Mouse (Mus musculus) hindbrain, embryonic 14.5 days (tissue): ENCODE data around the gene Napsa. TPM values are rescaled to one million over a fixed set of nuclear protein-coding genes. Genes with fewer than 3 reads are reported as not detected.
A peak's percentile ranks its signal among the peaks of the same experiment; 100 is the strongest.

ENCODE experiments used
- ATAC-seq: fragments of 200-750 bp; cut with Nextera tagmentation; 2 replicates; pipeline ENCODE4 v1.8.0; 2017; ENCODE audit warnings: moderate number of reproducible peaks, mild to moderate bottlenecking, moderate TSS enrichment, moderate library complexity; ENCODE audit not compliant: low FRiP score
- DNase-seq: peaks from one replicate; pipeline ENCODE4 v3.0.0-alpha.2; 2015; ENCODE audit warnings: low spot score
- H3K27ac ChIP-seq: fragments of 300-500 bp; sonication (generic); 2 replicates; pipeline ENCODE4 v1.5.1; 2014; ENCODE audit warnings: mild to moderate bottlenecking, moderate library complexity
- H3K27me3 ChIP-seq: fragments of 300-500 bp; sonication (generic); 2 replicates; pipeline ENCODE4 v1.6.1; 2014; ENCODE audit warnings: mild to moderate bottlenecking, low read length, mixed read lengths; ENCODE audit not compliant: control insufficient read depth, insufficient read depth
- H3K36me3 ChIP-seq: fragments of 300-500 bp; sonication (generic); replicated peaks from 2 replicates; pipeline ENCODE4 v1.6.1; 2014; ENCODE audit not compliant: control insufficient read depth, insufficient read depth
- H3K4me1 ChIP-seq: fragments of 300-500 bp; sonication (generic); replicated peaks from 2 replicates; pipeline ENCODE4 v1.6.1; 2014; ENCODE audit warnings: antibody characterized with exemption, low read length, mixed read lengths; ENCODE audit not compliant: control insufficient read depth, insufficient read depth
- H3K4me2 ChIP-seq: fragments of 300-500 bp; sonication (generic); replicated peaks from 2 replicates; pipeline ENCODE4 v1.6.1; 2014; ENCODE audit warnings: mild to moderate bottlenecking, moderate library complexity
- H3K4me3 ChIP-seq: fragments of 300-500 bp; sonication (generic); replicated peaks from 2 replicates; pipeline ENCODE4 v1.5.1; 2014; ENCODE audit warnings: mild to moderate bottlenecking, low read length
- H3K9ac ChIP-seq: fragments of 300-500 bp; sonication (generic); 2 replicates; pipeline ENCODE4 v1.6.1; 2014
- H3K9me3 ChIP-seq: fragments of 300-500 bp; sonication (generic); 2 replicates; pipeline ENCODE4 v1.6.1; 2016; ENCODE audit warnings: low read length; ENCODE audit not compliant: control insufficient read depth
- WGBS: fragments of 180-500 bp; shearing (Covaris S2); extraction: QIAGEN DNeasy Blood & Tissue Kit; methylation state at CpG from one replicate; pipeline ENCODE4 v1.1.7; 2014; 5-methylcytosine and 5-hydroxymethylcytosine counted together
- polyA plus RNA-seq: library from polyadenylated mRNA; unstranded; fragments of >200 nt; fragmentation: Nextera tagmentation; extraction: Ambion mirVana; gene quantifications from 2 replicates; pipeline ENCODE4 v1.2.1, GENCODE M21; 2014

Napsa gene
- polyA plus RNA-seq, 1 experiment from 2014 or later, result 1.0 TPM

DNA sequence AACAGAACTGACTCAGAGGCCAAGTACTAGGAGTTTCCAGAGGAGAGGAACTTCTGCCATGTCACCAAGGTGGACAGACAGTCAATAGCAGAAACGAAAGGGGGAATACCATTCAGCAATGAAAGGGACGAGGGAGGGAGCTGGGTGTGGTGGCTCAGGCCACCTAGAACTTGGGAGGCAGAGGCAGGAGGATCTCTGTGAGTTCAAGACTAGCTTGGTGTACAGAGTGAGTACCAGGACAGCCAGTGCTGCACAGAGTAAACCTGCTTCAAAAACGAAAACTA is 52.3 kb downstream of the Napsa start:
- H3K4me2 ChIP-seq, result no peak overlapping the region
- no peak overlapping the region for H3K4me3 ChIP-seq
- H3K9me3 ChIP-seq, result no peaks in the 10 kb centered on the region
- H3K27ac ChIP-seq, result no peak overlapping the region
- 79% methylated on average over 3 of the region's 3 CpGs for WGBS
- ATAC-seq (no peak), DNase-seq (no peak)
- no peaks in the 10 kb centered on the region for H3K4me1 ChIP-seq
- no peak overlapping the region for H3K9ac ChIP-seq
- no peaks in the 10 kb centered on the region for H3K36me3 ChIP-seq
- no peaks in the 10 kb centered on the region for H3K27me3 ChIP-seq

DNA sequence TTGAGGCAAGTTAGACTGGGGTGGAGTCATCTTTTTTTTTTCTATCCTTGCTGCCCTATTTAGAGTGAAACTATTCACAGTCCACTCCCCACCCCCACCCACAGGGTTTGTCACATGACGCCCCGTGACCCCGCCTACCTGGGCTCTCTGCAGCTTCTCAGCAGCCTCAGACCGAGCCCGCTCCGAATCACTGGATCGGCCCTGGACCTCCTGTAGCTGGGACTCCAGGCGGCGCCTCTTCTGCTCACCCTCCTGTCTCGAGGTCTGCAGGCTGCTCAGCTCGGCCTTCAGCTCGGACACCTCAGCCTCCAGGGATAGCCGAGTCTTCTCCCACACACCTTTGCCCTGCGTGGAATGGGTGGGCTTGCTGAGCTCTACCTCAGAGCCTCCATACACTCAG is 52.6 kb downstream of the Napsa start:
- H3K36me3 ChIP-seq, result no peaks in the 10 kb centered on the region
- DNase-seq, result no peak
- no peaks in the 10 kb centered on the region for H3K9me3 ChIP-seq
- no peaks in the 10 kb centered on the region for H3K27me3 ChIP-seq
- H3K4me3 ChIP-seq, result no peak overlapping the region
- no peak overlapping the region for H3K9ac ChIP-seq
- H3K4me2 ChIP-seq, result no peak overlapping the region
- H3K4me1 ChIP-seq, result no peaks in the 10 kb centered on the region
- no peak for ATAC-seq
- H3K27ac ChIP-seq, result no peak overlapping the region
- 61% methylated on average over 14 of the region's 14 CpGs for WGBS

DNA sequence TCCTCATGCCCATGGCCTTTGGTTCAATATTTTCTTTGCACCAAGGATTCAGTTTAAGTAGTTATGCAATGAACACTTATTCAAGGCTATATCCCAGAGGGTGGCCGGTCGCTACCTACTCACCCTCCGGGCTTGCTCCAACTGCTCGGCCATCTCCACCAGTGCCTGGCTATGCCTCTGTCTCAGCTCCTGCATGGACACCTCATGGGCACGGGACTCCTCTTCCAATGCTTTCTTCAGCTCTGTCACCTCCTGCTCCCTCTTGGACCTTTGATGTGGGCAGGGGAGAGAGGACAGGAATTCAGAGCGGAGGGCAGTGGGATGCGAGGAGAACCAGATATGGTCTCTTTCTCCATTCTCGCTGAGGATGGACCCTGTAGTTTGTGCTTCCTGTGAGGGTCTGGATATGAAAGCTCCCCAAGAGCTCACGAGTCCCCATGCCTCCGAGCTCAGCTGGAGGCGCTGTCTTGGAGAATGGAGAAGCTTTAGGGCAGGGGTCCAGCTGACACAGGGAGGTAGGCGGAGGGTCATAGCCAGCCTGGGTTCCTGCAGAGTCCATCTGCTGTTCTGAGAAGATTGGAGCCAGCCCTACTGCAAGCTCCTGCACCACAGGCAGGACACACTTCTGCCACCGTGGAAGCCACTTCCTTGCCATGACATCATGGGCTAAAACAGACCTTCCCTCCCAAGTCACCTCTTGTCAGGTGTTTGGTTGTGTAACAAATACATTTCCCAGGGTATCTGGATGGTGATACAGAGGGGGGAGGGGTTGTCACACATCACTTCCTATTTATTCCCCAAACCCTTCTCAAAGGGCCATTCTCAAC is 53.3 kb downstream of the Napsa start:
- H3K4me3 ChIP-seq, result no peak overlapping the region
- 87% methylated on average over 13 of the region's 13 CpGs for WGBS
- H3K4me1 ChIP-seq, result no peaks in the 10 kb centered on the region
- no peak overlapping the region for H3K9ac ChIP-seq
- ATAC-seq (no peak), DNase-seq (no peak)
- no peak overlapping the region for H3K4me2 ChIP-seq
- H3K27me3 ChIP-seq, result no peaks in the 10 kb centered on the region
- no peaks in the 10 kb centered on the region for H3K36me3 ChIP-seq
- H3K9me3 ChIP-seq, result no peaks in the 10 kb centered on the region
- no peak overlapping the region for H3K27ac ChIP-seq

DNA sequence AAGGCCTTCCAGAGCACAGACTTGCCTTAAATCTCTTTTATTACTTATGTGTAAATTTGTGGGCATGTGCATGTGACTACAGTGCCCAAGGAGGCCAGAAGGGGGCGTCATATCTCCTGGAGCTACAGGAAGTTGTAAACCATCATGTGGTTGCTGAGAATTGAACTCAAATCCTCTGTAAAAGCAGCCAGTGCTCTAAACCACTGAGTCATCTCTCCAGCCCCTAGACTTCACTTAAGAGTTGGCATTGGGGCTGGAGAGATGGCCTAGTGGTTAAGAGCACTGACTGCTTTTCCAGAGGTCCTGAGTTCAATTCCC is 53.8 kb downstream of the Napsa start:
- Histone ChIP-seq H3K4me3 (no peak overlapping the region), H3K27ac (no peak overlapping the region), H3K4me2 (no peak overlapping the region), H3K9me3 (no peaks in the 10 kb centered on the region), H3K36me3 (no peaks in the 10 kb centered on the region), H3K9ac (no peak overlapping the region), H3K27me3 (no peaks in the 10 kb centered on the region), H3K4me1 (no peaks in the 10 kb centered on the region)
- DNase-seq (no peak), ATAC-seq (no peak)
- WGBS, result 80% methylated on average over 1 of the region's 1 CpGs

DNA sequence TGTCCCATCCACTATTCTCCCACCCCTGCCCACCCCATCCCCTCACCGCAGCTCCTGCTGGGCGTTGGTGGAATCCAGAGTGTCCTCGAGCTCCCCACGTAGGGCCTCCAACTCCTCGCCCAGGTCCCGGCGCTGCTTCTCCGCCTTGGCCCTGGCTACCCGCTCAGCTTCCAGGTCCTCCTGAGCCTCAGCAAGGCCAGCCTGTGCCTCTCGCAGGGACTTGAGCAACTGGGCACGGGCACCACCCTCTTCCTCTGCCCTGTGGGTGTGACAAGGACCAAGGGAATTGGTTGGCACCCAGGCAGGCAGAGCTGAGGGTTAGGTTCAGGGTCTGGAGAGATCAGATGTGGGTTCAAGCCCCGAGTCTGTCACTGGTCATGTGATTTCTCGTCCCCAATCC is 54.8 kb downstream of the Napsa start:
- H3K4me1 ChIP-seq, result no peaks in the 10 kb centered on the region
- H3K27ac ChIP-seq, result no peak overlapping the region
- no peaks in the 10 kb centered on the region for H3K36me3 ChIP-seq
- no peak overlapping the region for H3K4me3 ChIP-seq
- ATAC-seq, result no peak
- DNase-seq, result no peak
- H3K4me2 ChIP-seq, result no peak overlapping the region
- no peaks in the 10 kb centered on the region for H3K9me3 ChIP-seq
- 82% methylated on average over 11 of the region's 13 CpGs for WGBS
- no peak overlapping the region for H3K9ac ChIP-seq
- H3K27me3 ChIP-seq, result no peaks in the 10 kb centered on the region

DNA sequence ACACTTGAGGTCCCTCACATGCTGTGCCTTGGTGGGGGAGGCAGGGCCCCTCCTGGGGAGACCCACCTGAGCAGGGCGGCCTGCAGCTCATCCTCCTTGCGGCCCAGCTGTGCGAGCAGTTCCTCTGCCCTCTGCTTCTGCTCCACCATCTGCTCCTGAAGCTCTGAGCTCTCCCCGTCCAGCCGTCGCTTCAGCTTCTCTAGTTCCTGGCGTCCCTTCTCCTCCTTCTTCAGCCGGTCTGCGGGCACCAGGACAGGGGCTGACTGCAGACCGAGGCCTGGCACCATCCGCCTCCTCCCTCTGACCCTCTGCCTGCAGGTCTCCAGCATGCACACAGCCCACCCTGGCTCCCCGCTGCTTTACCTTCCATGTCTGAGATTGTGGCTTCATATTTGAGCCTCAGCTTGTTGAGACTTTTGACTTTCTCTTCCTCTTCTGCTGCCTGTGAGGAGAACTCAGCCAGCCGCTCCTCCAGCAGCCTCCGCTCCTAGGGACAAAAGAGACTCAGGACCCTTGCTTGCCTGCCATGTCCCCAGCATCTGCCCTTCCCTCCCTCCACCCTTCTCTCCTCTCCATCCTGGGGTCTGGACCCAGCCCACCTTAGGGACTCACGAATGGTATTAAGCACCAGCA is 56.3 kb downstream of the Napsa start:
- no peak for DNase-seq
- ATAC-seq, result no peak
- H3K4me2 ChIP-seq, result no peak overlapping the region
- 82% methylated on average over 15 of the region's 15 CpGs for WGBS
- H3K27me3 ChIP-seq, result no peaks in the 10 kb centered on the region
- no peak overlapping the region for H3K4me3 ChIP-seq
- no peak overlapping the region for H3K9ac ChIP-seq
- H3K27ac ChIP-seq, result no peak overlapping the region
- H3K9me3 ChIP-seq, result no peaks in the 10 kb centered on the region
- H3K4me1 ChIP-seq, result no peaks in the 10 kb centered on the region
- no peaks in the 10 kb centered on the region for H3K36me3 ChIP-seq

DNA sequence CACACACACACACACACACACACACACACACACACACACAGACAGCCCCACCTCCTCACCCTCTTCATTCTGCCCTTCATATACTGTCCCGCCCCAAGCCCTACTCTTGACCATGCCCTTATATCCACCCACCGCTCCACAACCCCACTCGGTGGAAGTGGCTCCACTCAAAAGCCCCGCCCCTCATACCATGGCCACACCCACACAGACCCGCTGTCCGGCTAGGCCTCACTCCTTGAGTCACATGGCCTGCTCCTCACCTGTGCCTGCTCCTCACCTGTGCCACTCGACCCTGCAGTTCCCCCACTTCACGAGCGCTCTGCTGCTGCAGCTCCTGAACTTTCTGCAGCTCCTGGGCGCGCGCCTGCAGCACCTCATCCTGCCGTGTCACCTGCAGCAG is 58.3 kb downstream of the Napsa start:
- WGBS, result 87% methylated on average over 13 of the region's 13 CpGs
- Histone ChIP-seq H3K9ac (no peak overlapping the region), H3K27ac (no peak overlapping the region), H3K4me2 (no peak overlapping the region), H3K9me3 (no peaks in the 10 kb centered on the region), H3K4me1 (no peaks in the 10 kb centered on the region), H3K27me3 (no peaks in the 10 kb centered on the region), H3K36me3 (no peaks in the 10 kb centered on the region), H3K4me3 (no peak overlapping the region)
- no peak for DNase-seq
- ATAC-seq, result no peak

DNA sequence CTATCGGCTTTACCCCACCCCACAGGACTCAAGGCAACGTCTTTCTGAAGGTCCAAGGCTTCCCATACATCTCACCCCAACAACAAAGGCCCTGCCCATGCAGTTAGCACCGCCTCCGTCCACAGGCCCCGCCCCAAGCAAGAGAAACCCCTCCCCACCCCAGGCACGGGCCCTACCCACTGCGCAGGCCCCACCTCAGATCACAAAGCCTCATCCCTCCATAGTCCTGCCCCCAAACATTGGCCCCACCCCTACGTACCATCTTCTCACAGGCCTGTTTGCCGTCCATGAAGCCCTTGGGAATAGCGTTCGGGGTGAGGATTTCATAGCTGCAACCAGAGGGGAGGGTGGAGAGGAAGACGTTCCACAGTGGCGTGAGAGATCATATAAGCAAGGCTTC is 60.5 kb downstream of the Napsa start:
- Histone ChIP-seq H3K4me2 (no peak overlapping the region), H3K27ac (no peak overlapping the region), H3K36me3 (no peaks in the 10 kb centered on the region), H3K4me1 (no peaks in the 10 kb centered on the region), H3K27me3 (peaks cover 5% of the 10 kb centered on the region; the same call in 1 of the 2 replicates), H3K9me3 (peaks cover 3% of the 10 kb centered on the region; the same call in 1 of the 2 replicates), H3K9ac (no peak overlapping the region), H3K4me3 (no peak overlapping the region)
- ATAC-seq (0 out of 2 replicates have a peak, but pooled peaks have one; percentile 31), DNase-seq (no peak)
- WGBS, result 31% methylated on average over 13 of the region's 13 CpGs

DNA sequence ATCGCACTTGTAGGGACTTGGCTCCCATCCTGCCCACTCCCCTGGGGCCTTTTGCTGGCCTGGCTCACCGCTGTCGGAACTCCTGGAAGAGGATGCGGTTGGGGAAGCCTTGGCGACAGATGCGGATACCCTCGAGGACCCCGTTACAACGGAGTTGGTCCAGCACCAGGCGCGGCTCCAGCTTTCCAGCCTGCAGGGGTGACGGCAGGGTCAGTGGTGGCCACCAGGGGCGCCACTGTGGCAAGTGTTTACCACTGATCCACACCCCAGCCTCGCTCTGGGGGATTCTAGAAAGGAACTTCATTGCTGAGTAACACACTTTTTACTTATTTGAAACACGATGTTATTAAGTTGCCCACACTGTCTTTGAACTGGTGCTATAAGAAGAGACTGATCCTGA is 61.2 kb downstream of the Napsa start:
- Histone ChIP-seq H3K27ac (no peak overlapping the region), H3K36me3 (no peaks in the 10 kb centered on the region), H3K27me3 (peaks cover 12% of the 10 kb centered on the region), H3K4me1 (no peaks in the 10 kb centered on the region), H3K9me3 (peaks cover 3% of the 10 kb centered on the region; the same call in 1 of the 2 replicates), H3K4me2 (no peak overlapping the region), H3K4me3 (no peak overlapping the region), H3K9ac (no peak overlapping the region)
- DNase-seq (no peak), ATAC-seq (no peak)
- 10% methylated on average over 15 of the region's 15 CpGs for WGBS
